Mouse (Mus musculus): ENCODE measurements around the gene Gjc2. TPM values are rescaled to one million over a fixed set of nuclear protein-coding genes. Genes with fewer than 3 reads are reported as not detected.

The Gjc2 gene
- polyA plus RNA-seq, 1 experiment from 2014 or later: not detected

GRCm38 (mm10) chr11:59201216-59202002 lies 18.4 kb upstream of the Gjc2 start:
- Histone ChIP-seq H3K27ac (replicated peaks) (peak overlapping the region; percentile 85), H3K4me1 (peaks cover 18% of the 10 kb centered on the region), H3K4me3 (peak overlapping the region; percentile 98), H3K27me3 (ENCODE audit: low read depth, poor library complexity, severe bottlenecking) (no peaks in the 10 kb centered on the region), H3K9me3 (replicated peaks) (no peaks in the 10 kb centered on the region), H3K36me3 (peaks cover 38% of the 10 kb centered on the region)
- 38% methylated on average over 16 of the region's 16 CpGs for WGBS
- no peak for DNase-seq (ENCODE audit: low spot score)

GRCm38 (mm10) chr11:59196230-59196629 lies 13.2 kb upstream of the Gjc2 start:
- Histone ChIP-seq H3K4me1 (peaks cover 6% of the 10 kb centered on the region), H3K27me3 (ENCODE audit: low read depth, poor library complexity, severe bottlenecking) (no peaks in the 10 kb centered on the region; the same call in 1 of the 2 replicates), H3K36me3 (peaks cover 13% of the 10 kb centered on the region; the same call in 1 of the 2 replicates), H3K4me3 (no peak overlapping the region), H3K27ac (replicated peaks) (no peak overlapping the region), H3K9me3 (replicated peaks) (no peaks in the 10 kb centered on the region)
- DNase-seq (ENCODE audit: low spot score): no peak

GRCm38 (mm10) chr11:59192059-59192386 lies 9.0 kb upstream of the Gjc2 start, which contains the start of gene Guk1:
Guk1 (minus strand) TSS chr11:59192212.
- Histone ChIP-seq H3K27me3 (ENCODE audit: low read depth, poor library complexity, severe bottlenecking) (no peaks in the 10 kb centered on the region; the same call in 1 of the 2 replicates), H3K27ac (replicated peaks) (peak within 1 kb of the TSS; percentile 85), H3K4me1 (peaks cover 17% of the 10 kb centered on the region), H3K4me3 (peak within 1 kb of the TSS; percentile 76), H3K36me3 (peaks cover 3% of the 10 kb centered on the region; the same call in 1 of the 2 replicates), H3K9me3 (replicated peaks) (no peaks in the 10 kb centered on the region)
- 6% methylated on average over 16 of the region's 16 CpGs for WGBS
- DNase-seq (ENCODE audit: low spot score): no peak

GRCm38 (mm10) chr11:59191231-59192058 lies 8.4 kb upstream of the Gjc2 start:
- H3K27ac ChIP-seq (replicated peaks): peak overlapping the region; percentile 85
- peak overlapping the region; percentile 76 for H3K4me3 ChIP-seq
- H3K27me3 ChIP-seq (ENCODE audit: low read depth, poor library complexity, severe bottlenecking): no peaks in the 10 kb centered on the region; the same call in 1 of the 2 replicates
- H3K4me1 ChIP-seq: peaks cover 17% of the 10 kb centered on the region
- WGBS: under 1% methylated on average over 59 of the region's 59 CpGs
- peaks cover 9% of the 10 kb centered on the region; the same call in 1 of the 2 replicates for H3K36me3 ChIP-seq
- no peaks in the 10 kb centered on the region for H3K9me3 ChIP-seq (replicated peaks)
- DNase-seq (ENCODE audit: low spot score): peak; percentile 88

- Histone ChIP-seq H3K27ac (replicated peaks) (no peak overlapping the region), H3K4me3 (no peak overlapping the region), H3K4me1 (peaks cover 24% of the 10 kb centered on the region), H3K27me3 (ENCODE audit: low read depth, poor library complexity, severe bottlenecking) (no peaks in the 10 kb centered on the region), H3K9me3 (replicated peaks) (no peaks in the 10 kb centered on the region), H3K36me3 (peaks cover 45% of the 10 kb centered on the region)
- no peak for DNase-seq (ENCODE audit: low spot score)
- WGBS: 86% methylated on average over 6 of the region's 6 CpGs
These were observed 4.7 kb upstream of the Gjc2 start for GRCm38 (mm10) chr11:59187706-59188105.

- WGBS: 85% methylated on average over 5 of the region's 5 CpGs
- DNase-seq (ENCODE audit: low spot score): no peak
- peaks cover 47% of the 10 kb centered on the region for H3K36me3 ChIP-seq
These were observed 2.5 kb upstream of the Gjc2 start for GRCm38 (mm10) chr11:59185490-59185889.

GRCm38 (mm10) chr11:59183821-59184220 lies 808 bp upstream of the Gjc2 start:
- Histone ChIP-seq H3K4me1 (peaks cover 10% of the 10 kb centered on the region), H3K4me3 (no peak overlapping the region), H3K27ac (replicated peaks) (no peak overlapping the region), H3K27me3 (ENCODE audit: low read depth, poor library complexity, severe bottlenecking) (peaks cover 14% of the 10 kb centered on the region), H3K9me3 (replicated peaks) (no peaks in the 10 kb centered on the region), H3K36me3 (peaks cover 47% of the 10 kb centered on the region)
- WGBS: 52% methylated on average over 3 of the region's 3 CpGs
- peak; percentile 34 for DNase-seq (ENCODE audit: low spot score)

More at GRCm38 (mm10) chr11:59185490-59185889, 2.5 kb upstream of the Gjc2 start:
- Histone ChIP-seq H3K9me3 (replicated peaks) (no peaks in the 10 kb centered on the region), H3K4me3 (no peak overlapping the region), H3K27ac (replicated peaks) (no peak overlapping the region), H3K27me3 (ENCODE audit: low read depth, poor library complexity, severe bottlenecking) (no peaks in the 10 kb centered on the region), H3K4me1 (peaks cover 19% of the 10 kb centered on the region)

- no peaks in the 10 kb centered on the region for H3K36me3 ChIP-seq
- H3K27ac ChIP-seq (replicated peaks): no peak overlapping the region
- DNase-seq (ENCODE audit: low spot score): no peak
- peaks cover 62% of the 10 kb centered on the region for H3K27me3 ChIP-seq (ENCODE audit: low read depth, poor library complexity, severe bottlenecking)
- no peaks in the 10 kb centered on the region for H3K9me3 ChIP-seq (replicated peaks)
- WGBS: 6% methylated on average over 34 of the region's 34 CpGs
- peaks cover 9% of the 10 kb centered on the region for H3K4me1 ChIP-seq
- peak overlapping the region; percentile 26; the same call in 1 of the 2 replicates for H3K4me3 ChIP-seq
These were observed 6.1 kb downstream of the Gjc2 start for GRCm38 (mm10) chr11:59176921-59177320.

- Histone ChIP-seq H3K27me3 (ENCODE audit: low read depth, poor library complexity, severe bottlenecking) (peaks cover 62% of the 10 kb centered on the region), H3K9me3 (replicated peaks) (no peaks in the 10 kb centered on the region), H3K4me1 (peaks cover 9% of the 10 kb centered on the region), H3K27ac (replicated peaks) (no peak overlapping the region), H3K36me3 (no peaks in the 10 kb centered on the region), H3K4me3 (peak overlapping the region; percentile 26)
- no peak for DNase-seq (ENCODE audit: low spot score)
- WGBS: 4% methylated on average over 48 of the region's 48 CpGs
These were observed 6.5 kb downstream of the Gjc2 start for GRCm38 (mm10) chr11:59176475-59176874.

GRCm38 (mm10) chr11:59174189-59174838 lies 8.7 kb downstream of the Gjc2 start:
- DNase-seq (ENCODE audit: low spot score): no peak
- no peaks in the 10 kb centered on the region for H3K9me3 ChIP-seq (replicated peaks)
- no peak overlapping the region for H3K27ac ChIP-seq (replicated peaks)
- H3K4me3 ChIP-seq: no peak overlapping the region
- H3K27me3 ChIP-seq (ENCODE audit: low read depth, poor library complexity, severe bottlenecking): peaks cover 52% of the 10 kb centered on the region
- no peaks in the 10 kb centered on the region for H3K36me3 ChIP-seq
- peaks cover 9% of the 10 kb centered on the region for H3K4me1 ChIP-seq
- 65% methylated on average over 6 of the region's 6 CpGs for WGBS

GRCm38 (mm10) chr11:59170549-59170948 lies 12.5 kb downstream of the Gjc2 start:
- Histone ChIP-seq H3K27ac (replicated peaks) (no peak overlapping the region), H3K36me3 (no peaks in the 10 kb centered on the region), H3K27me3 (ENCODE audit: low read depth, poor library complexity, severe bottlenecking) (peaks cover 15% of the 10 kb centered on the region), H3K9me3 (replicated peaks) (no peaks in the 10 kb centered on the region), H3K4me1 (no peaks in the 10 kb centered on the region), H3K4me3 (no peak overlapping the region)
- no peak for DNase-seq (ENCODE audit: low spot score)
- WGBS: 79% methylated on average over 4 of the region's 4 CpGs

GRCm38 (mm10) chr11:59169807-59170206 lies 13.2 kb downstream of the Gjc2 start:
- Histone ChIP-seq H3K27me3 (ENCODE audit: low read depth, poor library complexity, severe bottlenecking) (peaks cover 7% of the 10 kb centered on the region), H3K36me3 (no peaks in the 10 kb centered on the region), H3K4me1 (no peaks in the 10 kb centered on the region), H3K27ac (replicated peaks) (no peak overlapping the region), H3K9me3 (replicated peaks) (no peaks in the 10 kb centered on the region), H3K4me3 (no peak overlapping the region)
- no peak for DNase-seq (ENCODE audit: low spot score)
- 85% methylated on average over 3 of the region's 3 CpGs for WGBS

Measured in midbrain, embryonic 10.5 days (tissue).